Mouse (Mus musculus) right cerebral cortex, postnatal 25 days (tissue): ENCODE data around the gene Gmds.

Experiments used
- DNase-seq: peaks from one replicate; pipeline ENCODE4 v3.0.0; 2022

The Gmds gene

GRCm38 (mm10) chr13:32266721-32267120 lies 71.8 kb downstream of the Gmds start:
- no peak for DNase-seq

- no peak for DNase-seq
These were observed 82.4 kb downstream of the Gmds start for GRCm38 (mm10) chr13:32256121-32256520.

GRCm38 (mm10) chr13:32252276-32252675 lies 86.3 kb downstream of the Gmds start:
- DNase-seq: no peak

GRCm38 (mm10) chr13:32242200-32242599 lies 96.3 kb downstream of the Gmds start:
- no peak for DNase-seq

GRCm38 (mm10) chr13:32236269-32236678 lies 102.3 kb downstream of the Gmds start:
- no peak for DNase-seq

- DNase-seq: no peak
These were observed 103.5 kb downstream of the Gmds start for GRCm38 (mm10) chr13:32235046-32235445.

GRCm38 (mm10) chr13:32234019-32234418 lies 104.5 kb downstream of the Gmds start:
- no peak for DNase-seq

- DNase-seq: no peak
These were observed 106.1 kb downstream of the Gmds start for GRCm38 (mm10) chr13:32232391-32232790.

GRCm38 (mm10) chr13:32231956-32232355 lies 106.6 kb downstream of the Gmds start:
- no peak for DNase-seq

- DNase-seq: no peak
These were observed 110.5 kb downstream of the Gmds start for GRCm38 (mm10) chr13:32227874-32228562.

- no peak for DNase-seq
These were observed 120.9 kb downstream of the Gmds start for GRCm38 (mm10) chr13:32217647-32218046.

- DNase-seq: peak; percentile 8
These were observed 124.7 kb downstream of the Gmds start for GRCm38 (mm10) chr13:32213702-32214452.

- DNase-seq: no peak
These were observed 126.4 kb downstream of the Gmds start for GRCm38 (mm10) chr13:32212125-32212524.

GRCm38 (mm10) chr13:32207172-32207908 lies 131.2 kb downstream of the Gmds start:
- no peak for DNase-seq

- DNase-seq: no peak
These were observed 158.6 kb downstream of the Gmds start for GRCm38 (mm10) chr13:32179906-32180305.

- DNase-seq: no peak
These were observed 159.9 kb downstream of the Gmds start for GRCm38 (mm10) chr13:32178682-32179081.

GRCm38 (mm10) chr13:32177852-32178453 lies 160.6 kb downstream of the Gmds start:
- DNase-seq: no peak

GRCm38 (mm10) chr13:32175028-32175427 lies 163.5 kb downstream of the Gmds start:
- DNase-seq: no peak

- no peak for DNase-seq
These were observed 169.4 kb downstream of the Gmds start for GRCm38 (mm10) chr13:32169173-32169572.

- DNase-seq: no peak
These were observed 170.7 kb downstream of the Gmds start for GRCm38 (mm10) chr13:32167806-32168205.

GRCm38 (mm10) chr13:32165581-32165980 lies 173.0 kb downstream of the Gmds start:
- no peak for DNase-seq

GRCm38 (mm10) chr13:32161567-32161966 lies 177.0 kb downstream of the Gmds start:
- no peak for DNase-seq

- no peak for DNase-seq
These were observed 180.3 kb downstream of the Gmds start for GRCm38 (mm10) chr13:32158240-32158639.
